Mouse (Mus musculus): ENCODE data around the gene Gm20538. TPM values are rescaled to one million over a fixed set of nuclear protein-coding genes. Genes with fewer than 3 reads are reported as not detected.

Gene Gm20538
- not detected in 2 replicates for total RNA-seq (2014; fragmentation: Nextera tagmentation)
- not detected in 2 replicates for total RNA-seq (2017)

GRCm38 (mm10) chr19:44552731-44553130 lies at the start of gene Gm20538:
Gene Gm20538, minus strand, starts transcription at chr19:44552831.
- no peak for ATAC-seq (replicated peaks; ENCODE audit: low FRiP score, low TSS enrichment, poor library complexity, severe bottlenecking)

GRCm38 (mm10) chr19:44594180-44594579 lies 41.5 kb upstream of the Gm20538 start:
- no peak for ATAC-seq (replicated peaks; ENCODE audit: low FRiP score, low TSS enrichment, poor library complexity, severe bottlenecking)

GRCm38 (mm10) chr19:44591638-44592037 lies 39.0 kb upstream of the Gm20538 start:
- no peak for ATAC-seq (replicated peaks; ENCODE audit: low FRiP score, low TSS enrichment, poor library complexity, severe bottlenecking)

- ATAC-seq (replicated peaks; ENCODE audit: low FRiP score, low TSS enrichment, poor library complexity, severe bottlenecking) = no peak
These were observed 38.4 kb upstream of the Gm20538 start for GRCm38 (mm10) chr19:44590992-44591391.

GRCm38 (mm10) chr19:44589591-44590223 lies 37.1 kb upstream of the Gm20538 start:
- no peak for ATAC-seq (replicated peaks; ENCODE audit: low FRiP score, low TSS enrichment, poor library complexity, severe bottlenecking)

- no peak for ATAC-seq (replicated peaks; ENCODE audit: low FRiP score, low TSS enrichment, poor library complexity, severe bottlenecking)
These were observed 35.4 kb upstream of the Gm20538 start for GRCm38 (mm10) chr19:44588036-44588435.

GRCm38 (mm10) chr19:44582638-44583309 lies 30.1 kb upstream of the Gm20538 start:
- peak; percentile 96 for ATAC-seq (replicated peaks; ENCODE audit: low FRiP score, low TSS enrichment, poor library complexity, severe bottlenecking)

- no peak for ATAC-seq (replicated peaks; ENCODE audit: low FRiP score, low TSS enrichment, poor library complexity, severe bottlenecking)
These were observed 29.5 kb upstream of the Gm20538 start for GRCm38 (mm10) chr19:44582103-44582502.

GRCm38 (mm10) chr19:44578038-44578437 lies 25.4 kb upstream of the Gm20538 start:
- no peak for ATAC-seq (replicated peaks; ENCODE audit: low FRiP score, low TSS enrichment, poor library complexity, severe bottlenecking)

- no peak for ATAC-seq (replicated peaks; ENCODE audit: low FRiP score, low TSS enrichment, poor library complexity, severe bottlenecking)
These were observed 23.6 kb upstream of the Gm20538 start for GRCm38 (mm10) chr19:44576275-44576674.

- no peak for ATAC-seq (replicated peaks; ENCODE audit: low FRiP score, low TSS enrichment, poor library complexity, severe bottlenecking)
These were observed 15.1 kb upstream of the Gm20538 start for GRCm38 (mm10) chr19:44567763-44568162.

GRCm38 (mm10) chr19:44564006-44564405 lies 11.4 kb upstream of the Gm20538 start:
- ATAC-seq (replicated peaks; ENCODE audit: low FRiP score, low TSS enrichment, poor library complexity, severe bottlenecking) = no peak

- peak; percentile 96 for ATAC-seq (replicated peaks; ENCODE audit: low FRiP score, low TSS enrichment, poor library complexity, severe bottlenecking)
These were observed 10.1 kb upstream of the Gm20538 start, which contains the start of gene Hif1an for GRCm38 (mm10) chr19:44562652-44563206. Gene Hif1an, plus strand, starts transcription at chr19:44562850.

GRCm38 (mm10) chr19:44554861-44555590 lies 2.4 kb upstream of the Gm20538 start, which contains the start of gene Ndufb8:
Gene Ndufb8, minus strand, starts transcription at chr19:44555440.
- ATAC-seq (replicated peaks; ENCODE audit: low FRiP score, low TSS enrichment, poor library complexity, severe bottlenecking) = peak; percentile 91

GRCm38 (mm10) chr19:44554490-44554860 lies 1.8 kb upstream of the Gm20538 start:
- no peak for ATAC-seq (replicated peaks; ENCODE audit: low FRiP score, low TSS enrichment, poor library complexity, severe bottlenecking)

- no peak for ATAC-seq (replicated peaks; ENCODE audit: low FRiP score, low TSS enrichment, poor library complexity, severe bottlenecking)
These were observed 655 bp upstream of the Gm20538 start for GRCm38 (mm10) chr19:44553286-44553685.

GRCm38 (mm10) chr19:44545321-44546041 lies 7.2 kb downstream of the Gm20538 start, which contains the start of gene Sec31b:
Gene Sec31b, minus strand, starts transcription at chr19:44545864.
- peak; percentile 45 for ATAC-seq (replicated peaks; ENCODE audit: low FRiP score, low TSS enrichment, poor library complexity, severe bottlenecking)

- ATAC-seq (replicated peaks; ENCODE audit: low FRiP score, low TSS enrichment, poor library complexity, severe bottlenecking) = peak; percentile 73
These were observed 7.9 kb downstream of the Gm20538 start for GRCm38 (mm10) chr19:44544775-44545174.

GRCm38 (mm10) chr19:44544372-44544771 lies 8.3 kb downstream of the Gm20538 start:
- no peak for ATAC-seq (replicated peaks; ENCODE audit: low FRiP score, low TSS enrichment, poor library complexity, severe bottlenecking)

All from megakaryocyte-erythroid progenitor cell, adult 5-6 weeks (primary cell).